Mouse (Mus musculus) heart, embryonic 15.5 days (tissue): ENCODE measurements around the gene Slc9c1. TPM values are rescaled to one million over a fixed set of nuclear protein-coding genes. Genes with fewer than 3 reads are reported as not detected.
A peak's percentile ranks its signal among the peaks of the same experiment; 100 is the strongest.

ENCODE experiments used
- ATAC-seq: fragments of 200-750 bp; cut with Nextera tagmentation; replicated peaks from 2 replicates; pipeline ENCODE4 v1.8.0; 2017; ENCODE audit warnings: low read depth, moderate TSS enrichment; ENCODE audit not compliant: insufficient number of reproducible peaks, insufficient read depth, low FRiP score
- H3K27ac ChIP-seq: fragments of 300-500 bp; sonication (generic); 2 replicates; pipeline ENCODE4 v1.5.1; 2015; ENCODE audit warnings: mild to moderate bottlenecking, inconsistent platforms
- H3K27me3 ChIP-seq: fragments of 300-500 bp; sonication (generic); 2 replicates; pipeline ENCODE4 v1.6.1; 2015; ENCODE audit warnings: inconsistent platforms
- H3K36me3 ChIP-seq: fragments of 300-500 bp; sonication (generic); 2 replicates; pipeline ENCODE4 v1.6.1; 2015; ENCODE audit warnings: mild to moderate bottlenecking, inconsistent platforms
- H3K4me1 ChIP-seq: fragments of 300-500 bp; sonication (generic); replicated peaks from 2 replicates; pipeline ENCODE4 v1.6.1; 2015; ENCODE audit warnings: inconsistent platforms
- H3K4me2 ChIP-seq: fragments of 300-500 bp; sonication (generic); 2 replicates; pipeline ENCODE4 v1.6.1; 2015; ENCODE audit warnings: inconsistent platforms, mild to moderate bottlenecking, moderate library complexity
- H3K4me3 ChIP-seq: fragments of 300-500 bp; sonication (generic); 2 replicates; pipeline ENCODE4 v1.5.1; 2015; ENCODE audit warnings: mild to moderate bottlenecking, inconsistent platforms
- H3K9ac ChIP-seq: fragments of 300-500 bp; sonication (generic); 2 replicates; pipeline ENCODE4 v1.6.1; 2015; ENCODE audit warnings: mild to moderate bottlenecking, inconsistent platforms
- H3K9me3 ChIP-seq: fragments of 300-500 bp; sonication (generic); replicated peaks from 2 replicates; pipeline ENCODE4 v1.6.1; 2016; ENCODE audit warnings: inconsistent platforms
- WGBS: fragments of 180-500 bp; shearing (Covaris S2); methylation state at CpG from one replicate; pipeline ENCODE4 v1.1.7; 2015; ENCODE audit warnings: mixed read lengths; 5-methylcytosine and 5-hydroxymethylcytosine counted together
- polyA plus RNA-seq: library from polyadenylated mRNA; unstranded; fragments of >200 nt; fragmentation: Nextera tagmentation; extraction: Ambion mirVana; gene quantifications from 2 replicates; pipeline ENCODE4 v1.2.1, GENCODE M21; 2015

The Slc9c1 gene
- polyA plus RNA-seq, 1 experiment from 2014 or later: not detected

DNA sequence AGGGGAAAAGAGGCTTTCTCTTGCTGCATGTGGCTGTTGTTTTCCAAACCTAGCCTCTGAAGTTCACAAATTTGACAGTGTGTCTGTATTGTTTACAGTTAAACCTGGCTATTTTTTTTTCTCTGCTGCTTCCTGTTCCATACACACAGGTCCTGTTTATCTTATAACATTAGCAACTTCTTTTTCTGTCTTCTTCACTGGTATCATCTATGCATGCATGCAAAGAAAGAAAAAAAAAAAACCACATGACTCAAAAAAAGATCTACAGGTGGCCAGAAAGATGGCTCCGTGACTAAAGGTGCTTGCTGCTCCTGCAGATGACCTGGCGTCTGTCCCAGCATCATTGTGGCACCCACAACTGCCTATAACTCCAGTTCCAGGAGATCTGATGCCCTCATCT, 90.2 kb downstream of the Slc9c1 start:
- H3K36me3 ChIP-seq: no peaks in the 10 kb centered on the region
- no peak overlapping the region for H3K9ac ChIP-seq
- no peak overlapping the region for H3K4me3 ChIP-seq
- H3K27me3 ChIP-seq: no peaks in the 10 kb centered on the region
- no peak overlapping the region for H3K4me2 ChIP-seq
- H3K27ac ChIP-seq: no peak overlapping the region
- H3K4me1 ChIP-seq: 0 out of 2 replicates have a peak, but pooled peaks cover 4% of the 10 kb centered on the region
- 66% methylated on average over 2 of the region's 2 CpGs for WGBS
- ATAC-seq: no peak
- no peaks in the 10 kb centered on the region for H3K9me3 ChIP-seq

GRCm38 (mm10) chr16:45629497-45630105, 94.5 kb downstream of the Slc9c1 start:
- Histone ChIP-seq H3K4me2 (no peak overlapping the region), H3K4me3 (no peak overlapping the region), H3K27me3 (no peaks in the 10 kb centered on the region), H3K4me1 (0 out of 2 replicates have a peak, but pooled peaks cover 4% of the 10 kb centered on the region), H3K9ac (no peak overlapping the region), H3K36me3 (no peaks in the 10 kb centered on the region), H3K27ac (no peak overlapping the region), H3K9me3 (no peaks in the 10 kb centered on the region)
- no peak for ATAC-seq
- 64% methylated on average over 8 of the region's 8 CpGs for WGBS

GRCm38 (mm10) chr16:45630347-45630960, 95.3 kb downstream of the Slc9c1 start:
- Histone ChIP-seq H3K4me2 (no peak overlapping the region), H3K9ac (no peak overlapping the region), H3K9me3 (no peaks in the 10 kb centered on the region), H3K4me1 (0 out of 2 replicates have a peak, but pooled peaks cover 4% of the 10 kb centered on the region), H3K27ac (no peak overlapping the region), H3K36me3 (no peaks in the 10 kb centered on the region), H3K4me3 (no peak overlapping the region), H3K27me3 (no peaks in the 10 kb centered on the region)
- ATAC-seq: no peak
- 53% methylated on average over 5 of the region's 5 CpGs for WGBS

DNA sequence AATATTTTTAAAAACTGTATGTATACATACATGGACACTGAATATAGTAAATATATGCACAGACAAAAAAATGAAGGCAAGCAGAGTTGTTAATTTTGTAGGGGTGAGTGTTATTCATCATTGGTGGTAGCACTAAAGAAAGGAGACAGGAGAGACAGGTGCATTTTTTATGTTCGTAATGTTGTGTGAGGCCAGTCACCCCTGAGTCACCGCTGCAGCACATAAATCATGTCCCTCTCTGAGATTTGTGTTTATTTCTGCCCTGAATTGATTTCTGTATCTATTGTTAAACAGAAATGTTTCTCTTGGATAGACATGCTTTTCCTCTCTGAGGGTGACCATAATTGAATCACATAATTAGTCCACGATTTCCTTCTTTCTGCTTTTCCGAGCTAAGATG, 97.3 kb downstream of the Slc9c1 start:
- no peak for ATAC-seq
- no peak overlapping the region for H3K9ac ChIP-seq
- H3K4me2 ChIP-seq: no peak overlapping the region
- no peaks in the 10 kb centered on the region for H3K36me3 ChIP-seq
- H3K9me3 ChIP-seq: no peaks in the 10 kb centered on the region
- 64% methylated on average over 4 of the region's 4 CpGs for WGBS
- no peak overlapping the region for H3K27ac ChIP-seq
- 0 out of 2 replicates have a peak, but pooled peaks cover 4% of the 10 kb centered on the region for H3K4me1 ChIP-seq
- no peak overlapping the region for H3K4me3 ChIP-seq
- no peaks in the 10 kb centered on the region for H3K27me3 ChIP-seq

GRCm38 (mm10) chr16:45635826-45636225, 100.7 kb downstream of the Slc9c1 start:
- H3K9ac ChIP-seq: no peak overlapping the region
- no peak for ATAC-seq
- WGBS: 79% methylated on average over 2 of the region's 2 CpGs

DNA sequence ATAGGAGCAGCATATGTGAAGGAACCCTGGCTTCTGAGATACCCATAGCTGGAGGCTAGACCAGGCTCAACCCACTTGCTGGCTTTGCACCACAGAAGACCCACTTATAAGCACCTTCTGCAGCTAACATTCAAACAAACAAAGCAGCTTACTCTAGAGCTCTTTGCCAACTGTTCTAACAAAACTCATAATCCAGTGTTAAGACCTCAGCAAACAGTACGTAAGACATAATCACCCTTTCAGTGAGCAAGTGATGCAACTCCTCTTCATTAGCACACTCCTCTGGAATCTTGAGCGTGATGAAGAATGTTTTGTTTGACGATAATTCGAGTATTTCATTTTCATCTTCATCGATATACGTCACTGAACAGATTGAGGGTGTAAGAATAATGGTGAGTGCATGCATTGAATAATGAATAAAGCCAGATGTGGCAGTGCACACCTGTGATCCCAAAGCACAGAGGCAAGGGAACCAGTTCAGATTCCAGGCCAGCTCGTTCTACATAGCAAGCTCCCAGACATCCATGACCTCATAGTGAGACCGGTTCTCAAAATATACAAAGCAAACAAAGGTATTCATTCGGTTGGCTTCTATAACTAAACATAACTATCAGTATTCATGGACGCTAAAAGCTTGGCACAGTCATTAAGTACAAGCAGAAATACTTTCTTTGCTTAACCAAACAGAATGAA, 105.1 kb downstream of the Slc9c1 start:
- no peaks in the 10 kb centered on the region for H3K36me3 ChIP-seq
- H3K4me3 ChIP-seq: no peak overlapping the region
- WGBS: 61% methylated on average over 10 of the region's 10 CpGs
- ATAC-seq: no peak
- no peak overlapping the region for H3K4me2 ChIP-seq
- H3K9me3 ChIP-seq: no peaks in the 10 kb centered on the region
- H3K9ac ChIP-seq: no peak overlapping the region
- H3K27ac ChIP-seq: no peak overlapping the region
- no peaks in the 10 kb centered on the region for H3K4me1 ChIP-seq
- H3K27me3 ChIP-seq: no peaks in the 10 kb centered on the region

More at GRCm38 (mm10) chr16:45635826-45636225, 100.7 kb downstream of the Slc9c1 start:
- Histone ChIP-seq H3K27ac (no peak overlapping the region), H3K9me3 (no peaks in the 10 kb centered on the region), H3K36me3 (no peaks in the 10 kb centered on the region), H3K4me3 (no peak overlapping the region), H3K4me1 (no peaks in the 10 kb centered on the region), H3K27me3 (no peaks in the 10 kb centered on the region), H3K4me2 (no peak overlapping the region)

DNA sequence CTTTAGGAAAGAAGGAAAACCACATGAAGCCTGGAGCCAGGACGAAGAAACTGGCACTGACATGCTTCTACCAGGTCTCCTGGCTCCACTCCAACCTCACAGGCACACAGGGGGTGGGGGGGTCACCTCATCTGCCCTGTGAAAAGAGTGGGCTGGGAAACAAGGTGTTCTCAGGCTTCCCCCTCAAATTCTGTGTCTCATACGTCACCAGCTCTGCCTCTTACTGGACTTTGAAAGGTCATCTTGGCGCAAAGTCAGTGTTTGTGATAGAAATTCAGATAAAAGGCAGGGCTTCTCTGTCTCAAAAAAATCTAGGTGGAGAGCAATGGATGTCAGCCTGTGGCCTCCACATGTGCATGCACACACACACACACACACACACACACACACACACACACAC, 106.2 kb downstream of the Slc9c1 start:
- no peaks in the 10 kb centered on the region for H3K36me3 ChIP-seq
- no peak for ATAC-seq
- H3K27ac ChIP-seq: no peak overlapping the region
- H3K9ac ChIP-seq: no peak overlapping the region
- no peaks in the 10 kb centered on the region for H3K9me3 ChIP-seq
- no peaks in the 10 kb centered on the region for H3K27me3 ChIP-seq
- 57% methylated on average over 3 of the region's 3 CpGs for WGBS
- H3K4me1 ChIP-seq: no peaks in the 10 kb centered on the region
- no peak overlapping the region for H3K4me2 ChIP-seq
- H3K4me3 ChIP-seq: no peak overlapping the region

DNA sequence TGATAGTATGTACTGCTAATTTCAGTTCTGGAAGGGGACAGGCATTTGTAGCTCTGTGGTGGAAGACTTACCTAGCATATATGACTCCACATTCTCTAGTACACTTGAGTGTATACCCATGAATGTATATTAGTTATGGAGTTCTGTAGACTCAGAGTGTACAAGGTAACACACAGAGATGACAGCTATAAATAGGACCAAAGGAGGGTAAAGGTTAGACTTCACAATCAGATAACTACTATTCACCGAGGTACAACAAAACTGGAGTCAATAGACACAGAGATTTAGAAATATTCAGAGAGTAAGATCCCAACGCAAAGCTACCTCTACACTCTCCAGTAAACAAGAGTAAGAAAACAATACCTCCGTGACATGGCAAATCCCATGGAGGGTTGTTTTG, 108.8 kb downstream of the Slc9c1 start:
- ATAC-seq: no peak
- no peaks in the 10 kb centered on the region for H3K4me1 ChIP-seq
- no peak overlapping the region for H3K4me3 ChIP-seq
- no peak overlapping the region for H3K9ac ChIP-seq
- no peaks in the 10 kb centered on the region for H3K27me3 ChIP-seq
- no peak overlapping the region for H3K4me2 ChIP-seq
- 81% methylated on average over 3 of the region's 3 CpGs for WGBS
- H3K36me3 ChIP-seq: no peaks in the 10 kb centered on the region
- no peak overlapping the region for H3K27ac ChIP-seq
- H3K9me3 ChIP-seq: no peaks in the 10 kb centered on the region

DNA sequence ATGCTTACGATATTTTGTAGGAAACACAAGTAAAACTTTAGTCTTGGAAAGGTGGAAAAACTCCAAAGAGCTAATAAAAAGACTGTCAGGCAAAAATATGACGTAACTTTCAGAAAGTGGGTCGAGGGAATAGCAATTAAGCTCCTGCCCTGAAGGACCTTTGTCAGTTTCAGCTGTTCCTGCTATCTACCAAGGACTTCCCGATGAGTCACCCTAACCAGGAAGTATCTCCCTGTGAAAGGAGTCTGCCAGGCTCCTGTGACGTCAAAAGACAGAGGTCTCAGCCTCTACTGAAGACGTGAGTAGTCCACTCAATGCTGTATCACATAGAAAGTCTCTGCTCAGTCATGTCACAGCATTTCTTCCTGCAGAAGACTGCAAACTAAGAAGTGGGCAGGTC, 109.3 kb downstream of the Slc9c1 start:
- no peak overlapping the region for H3K9ac ChIP-seq
- H3K27me3 ChIP-seq: no peaks in the 10 kb centered on the region
- no peaks in the 10 kb centered on the region for H3K4me1 ChIP-seq
- WGBS: 44% methylated on average over 6 of the region's 6 CpGs
- no peaks in the 10 kb centered on the region for H3K36me3 ChIP-seq
- no peaks in the 10 kb centered on the region for H3K9me3 ChIP-seq
- peak; percentile 47; the same call in 1 of the 2 replicates for ATAC-seq
- no peak overlapping the region for H3K4me3 ChIP-seq
- no peak overlapping the region for H3K27ac ChIP-seq
- no peak overlapping the region for H3K4me2 ChIP-seq

- peaks cover 11% of the 10 kb centered on the region for H3K4me1 ChIP-seq
- no peaks in the 10 kb centered on the region for H3K36me3 ChIP-seq
- H3K9me3 ChIP-seq: no peaks in the 10 kb centered on the region
- no peak overlapping the region for H3K9ac ChIP-seq
- peaks cover 11% of the 10 kb centered on the region; the same call in 1 of the 2 replicates for H3K27me3 ChIP-seq
- H3K4me3 ChIP-seq: no peak overlapping the region
- no peak overlapping the region for H3K27ac ChIP-seq
- H3K4me2 ChIP-seq: no peak overlapping the region
- 49% methylated on average over 2 of the region's 2 CpGs for WGBS
- ATAC-seq: no peak
These were observed 116.4 kb downstream of the Slc9c1 start for GRCm38 (mm10) chr16:45651497-45651896.

GRCm38 (mm10) chr16:45653009-45653933, 118.2 kb downstream of the Slc9c1 start:
- no peak overlapping the region for H3K27ac ChIP-seq
- ATAC-seq: no peak
- peak overlapping the region; percentile 46 for H3K4me3 ChIP-seq
- no peaks in the 10 kb centered on the region for H3K36me3 ChIP-seq
- peak overlapping the region; percentile 33; the same call in 1 of the 2 replicates for H3K9ac ChIP-seq
- H3K4me2 ChIP-seq: peak overlapping the region; percentile 87
- peaks cover 11% of the 10 kb centered on the region for H3K4me1 ChIP-seq
- 11% methylated on average over 17 of the region's 17 CpGs for WGBS
- no peaks in the 10 kb centered on the region for H3K9me3 ChIP-seq
- H3K27me3 ChIP-seq: peaks cover 11% of the 10 kb centered on the region; the same call in 1 of the 2 replicates
